Mouse (Mus musculus) thymus, postnatal 36 days (tissue): ENCODE data around the gene Lrrc49.

Source experiments
- DNase-seq, 2 experiments: peaks; one replicate each; pipeline ENCODE4 v3.0.0; 2022; ENCODE audit warnings: mixed read lengths in 2 of 2

The Lrrc49 gene

DNA sequence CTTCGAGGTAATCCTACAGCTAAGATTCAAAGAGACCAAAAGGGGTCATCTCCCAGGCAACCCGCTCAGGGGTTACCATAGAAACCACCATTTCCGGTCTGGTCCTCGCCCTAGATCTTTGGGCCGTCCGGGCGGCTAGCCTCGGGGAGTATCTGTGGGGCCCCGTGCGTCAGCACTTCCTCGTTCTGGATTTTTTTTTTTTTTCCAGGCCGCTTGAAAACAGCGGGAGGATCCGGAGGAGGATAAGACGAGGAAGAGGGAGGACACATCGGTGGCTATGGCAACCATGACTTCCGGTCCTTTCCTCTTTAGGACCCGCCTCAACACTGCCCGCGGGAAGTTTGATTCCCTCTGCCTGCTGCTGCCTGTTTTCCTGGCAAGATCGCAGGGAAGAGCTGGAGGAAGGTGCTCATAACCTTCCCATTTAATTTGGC lies at the start of gene Lrrc49:
Gene Lrrc49 (minus strand): TSS at position 268 of the 434 bp plus-strand sequence.
- peak; percentile 69 to 72 for DNase-seq

DNA sequence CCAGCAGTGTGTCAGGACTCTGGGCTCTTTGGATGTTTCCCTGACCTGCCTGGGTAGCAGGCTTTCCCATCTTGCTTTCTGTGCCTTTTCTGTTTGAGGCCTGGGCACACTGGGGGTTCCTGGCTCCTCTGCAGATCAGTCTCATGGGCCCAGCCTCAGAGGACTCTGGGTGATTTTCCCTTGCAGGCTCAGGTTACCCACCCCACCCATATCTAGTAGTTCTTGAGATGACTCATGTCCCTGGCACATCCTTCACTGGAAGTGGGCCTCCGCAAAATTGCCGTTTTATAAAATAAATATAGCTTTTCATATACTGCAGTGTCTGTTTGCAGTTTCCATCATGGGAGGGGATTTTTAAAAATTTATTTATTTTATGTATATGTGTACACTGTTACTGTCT lies 46.4 kb upstream of the Lrrc49 start:
- DNase-seq: no peak

DNA sequence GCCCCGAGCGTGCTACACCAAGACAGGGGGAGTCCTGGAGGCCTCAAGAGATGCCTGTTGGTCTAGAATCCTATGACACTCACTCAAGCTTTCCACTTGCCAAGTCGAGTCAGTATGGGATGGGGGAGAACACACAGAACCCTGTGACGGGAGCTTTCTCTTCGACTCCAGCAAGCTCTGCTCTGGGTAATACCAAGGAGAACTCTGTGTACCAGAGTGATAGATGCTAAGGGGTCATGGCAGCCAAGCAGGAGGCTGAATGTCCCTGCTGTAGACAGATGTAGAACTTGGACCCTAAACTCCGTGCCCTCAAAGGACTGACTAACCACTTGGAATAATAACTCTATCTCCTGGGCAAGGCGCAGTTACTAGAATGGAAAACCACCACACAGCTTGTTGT lies 37.0 kb upstream of the Lrrc49 start:
- DNase-seq: no peak

- DNase-seq: no peak
Measured at GRCm38 (mm10) chr9:60719687-60720086, 31.7 kb upstream of the Lrrc49 start.

DNA sequence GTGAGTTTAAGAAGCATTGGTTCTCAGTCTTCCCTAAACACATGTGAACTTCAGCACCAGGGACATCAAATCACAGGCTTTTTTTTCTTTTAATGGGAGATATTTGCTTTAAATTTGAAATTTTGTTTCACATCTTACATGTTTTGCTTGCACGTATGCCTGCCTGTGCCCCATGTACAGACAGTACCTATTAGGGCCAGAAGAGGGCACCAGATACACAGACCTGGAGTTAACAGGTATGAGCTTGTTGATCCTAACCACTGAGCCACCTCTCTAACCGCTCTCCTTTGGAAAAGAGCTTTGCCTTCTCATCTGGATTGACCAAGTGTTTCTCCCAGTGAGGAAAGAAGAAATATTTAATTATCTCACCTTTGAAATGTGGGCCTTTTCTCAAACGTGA lies 30.3 kb upstream of the Lrrc49 start:
- DNase-seq: peak; percentile 38 to 46

- no peak for DNase-seq
Measured at GRCm38 (mm10) chr9:60715828-60716227, 27.9 kb upstream of the Lrrc49 start.

DNA sequence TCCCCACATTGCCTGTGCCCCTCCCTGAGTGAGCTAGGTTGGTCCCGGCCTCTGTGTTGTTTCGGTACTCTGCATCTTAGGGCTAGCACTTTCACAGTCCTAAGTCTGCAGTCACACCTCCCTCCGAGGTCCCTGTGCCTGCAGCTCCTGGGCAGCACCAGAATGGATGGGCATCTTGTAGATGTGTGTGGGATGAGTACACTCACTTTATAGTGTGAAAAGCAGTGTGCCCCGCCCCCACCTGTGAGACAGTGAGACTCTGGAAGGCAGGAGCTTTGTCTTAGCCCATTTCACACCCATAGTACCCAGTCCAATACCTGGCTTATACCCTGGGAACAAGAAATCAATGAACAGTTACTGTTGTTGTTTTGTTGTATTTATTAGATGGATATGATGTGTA lies 27.3 kb upstream of the Lrrc49 start:
- DNase-seq: no peak

- no peak for DNase-seq
Measured at GRCm38 (mm10) chr9:60714191-60714590, 26.2 kb upstream of the Lrrc49 start.

- DNase-seq: no peak
Measured at GRCm38 (mm10) chr9:60713616-60714015, 25.7 kb upstream of the Lrrc49 start.

DNA sequence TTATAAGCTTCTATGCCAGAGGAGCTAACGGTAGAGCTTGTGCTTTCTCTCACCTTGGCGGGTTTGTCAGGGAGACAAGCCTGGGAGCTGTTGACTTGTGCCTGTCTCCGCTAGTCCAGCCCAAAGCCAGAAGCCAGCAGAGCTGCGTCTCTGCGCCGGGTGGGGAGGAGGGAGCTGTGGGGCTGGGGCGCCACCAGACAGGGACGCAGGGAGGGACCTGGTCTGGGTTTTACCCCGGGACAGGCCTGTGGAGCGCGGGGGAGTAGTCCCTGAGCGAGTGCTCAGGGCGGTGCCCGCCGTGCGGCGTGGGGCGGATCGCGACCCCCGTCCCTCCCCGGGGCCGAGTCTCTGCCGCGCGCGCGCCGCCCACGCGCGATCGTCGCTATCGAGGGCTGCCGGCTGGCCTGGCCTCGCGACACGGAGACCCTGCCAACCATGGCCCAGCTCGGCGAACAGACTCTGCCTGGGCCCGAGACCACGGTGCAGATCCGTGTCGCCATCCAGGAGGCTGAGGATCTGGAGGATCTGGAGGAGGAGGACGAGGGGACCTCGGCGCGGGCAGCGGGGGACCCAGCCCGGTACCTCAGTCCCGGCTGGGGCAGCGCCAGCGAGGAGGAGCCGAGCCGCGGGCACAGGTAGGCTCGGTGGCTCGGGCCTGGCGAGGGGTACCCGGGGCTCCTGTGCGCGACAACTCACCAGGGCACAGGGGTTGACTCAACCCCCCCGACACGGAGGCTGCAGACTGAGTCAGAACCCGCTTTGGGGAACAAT lies 25.0 kb upstream of the Lrrc49 start, which contains the start of gene Larp6:
Gene Larp6 (plus strand): TSS at position 219 of the 771 bp plus-strand sequence.
- peak in 1 of 2 experiments; percentile 10 for DNase-seq

DNA sequence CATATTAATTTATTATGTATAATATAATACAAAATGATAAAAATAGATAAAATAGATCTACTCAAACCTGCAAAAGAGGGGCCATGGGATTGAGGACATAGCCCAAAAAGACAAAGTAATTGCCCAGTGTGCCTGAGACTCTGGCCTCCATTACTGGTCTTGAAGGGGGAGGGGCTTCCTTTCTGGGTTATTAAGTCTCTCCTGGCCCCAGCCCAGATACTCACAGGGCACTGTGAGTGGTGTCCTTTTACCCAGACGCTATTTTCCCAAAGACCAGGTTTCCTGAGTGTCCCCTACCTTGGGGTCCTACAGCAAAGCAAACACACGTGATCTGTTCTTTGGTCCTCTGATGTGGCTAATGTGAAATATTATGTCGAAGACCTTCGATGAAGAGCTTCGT lies 24.1 kb upstream of the Lrrc49 start:
- DNase-seq: no peak

DNA sequence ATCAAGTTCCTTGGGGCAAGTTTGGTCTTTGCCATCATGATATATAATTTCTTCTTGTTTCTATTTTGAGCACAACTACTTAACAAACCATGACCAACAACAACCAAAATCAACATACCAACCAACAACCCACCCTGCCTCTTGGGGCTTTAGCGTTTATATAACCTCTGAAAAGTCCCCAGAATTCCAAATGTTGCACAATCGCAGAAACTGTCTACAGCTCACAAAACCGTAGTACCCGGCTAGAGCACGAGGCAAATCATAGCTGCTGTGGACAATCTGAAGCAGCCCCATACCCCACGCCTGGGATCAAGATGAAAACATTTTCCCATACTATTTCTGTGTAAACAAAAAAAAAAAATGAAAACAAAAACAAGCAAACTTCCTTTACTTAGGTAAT lies 21.8 kb upstream of the Lrrc49 start:
- no peak for DNase-seq

DNA sequence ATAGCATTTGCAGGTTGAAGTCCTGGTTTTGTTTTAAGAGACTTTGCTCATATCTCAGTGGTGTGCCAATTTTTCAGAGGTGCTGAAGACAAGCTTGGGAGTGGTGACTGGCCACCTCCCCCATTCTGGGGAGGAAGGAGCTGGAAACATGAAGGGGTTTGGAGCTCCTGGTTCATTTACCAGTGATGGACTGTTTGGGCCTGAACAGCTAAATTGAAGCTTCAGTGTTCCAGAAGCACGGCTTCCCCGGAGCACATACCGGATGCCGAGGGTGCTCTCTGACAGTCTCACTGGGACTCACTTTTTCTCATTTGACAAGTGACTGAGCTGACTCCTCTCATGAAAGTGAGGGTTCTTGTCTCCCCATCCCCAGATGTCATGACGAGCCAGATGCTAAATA lies 20.6 kb upstream of the Lrrc49 start:
- no peak for DNase-seq

DNA sequence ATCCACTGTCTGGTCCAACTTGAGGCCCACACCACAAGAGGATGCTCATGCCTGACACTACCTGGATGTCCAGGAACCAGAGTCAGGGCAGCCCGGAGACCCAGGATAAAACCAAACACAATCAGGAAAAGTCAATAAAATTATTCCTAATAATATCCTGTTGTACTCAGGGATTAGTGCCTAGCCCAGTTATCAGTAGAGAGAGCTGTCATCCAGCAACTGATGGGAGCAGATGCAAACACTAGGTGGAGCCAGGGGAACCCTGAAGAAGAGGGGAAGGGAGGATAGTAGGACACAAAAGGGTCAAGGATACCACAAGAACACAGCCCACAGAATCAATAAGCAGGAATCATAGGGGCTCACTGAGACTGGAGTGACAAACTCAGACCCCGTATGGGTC lies 19.6 kb upstream of the Lrrc49 start:
- DNase-seq: no peak

GRCm38 (mm10) chr9:60699581-60700231 lies 11.7 kb upstream of the Lrrc49 start:
- no peak for DNase-seq

- DNase-seq: no peak
Measured at GRCm38 (mm10) chr9:60696271-60696985, 8.5 kb upstream of the Lrrc49 start.

DNA sequence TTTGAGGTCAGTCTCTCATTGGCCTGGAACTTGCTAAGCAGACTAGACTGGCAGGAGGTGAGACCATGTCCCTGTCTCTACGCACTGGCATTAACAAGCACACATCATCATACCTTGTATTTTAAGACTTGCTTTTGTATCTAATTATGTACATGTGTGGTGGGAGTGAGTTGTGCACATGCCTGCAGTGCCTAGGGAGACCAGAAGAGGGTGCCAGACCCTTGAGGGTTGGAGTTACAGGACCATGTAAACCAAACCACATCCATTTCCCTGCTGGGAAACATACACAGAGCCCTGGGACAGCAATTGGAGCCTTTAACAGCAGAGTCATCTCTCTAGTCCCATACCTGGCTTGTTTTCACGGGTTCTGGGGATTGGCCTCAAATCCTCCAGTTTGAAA lies 6.0 kb upstream of the Lrrc49 start:
- DNase-seq: peak; percentile 8 to 15

DNA sequence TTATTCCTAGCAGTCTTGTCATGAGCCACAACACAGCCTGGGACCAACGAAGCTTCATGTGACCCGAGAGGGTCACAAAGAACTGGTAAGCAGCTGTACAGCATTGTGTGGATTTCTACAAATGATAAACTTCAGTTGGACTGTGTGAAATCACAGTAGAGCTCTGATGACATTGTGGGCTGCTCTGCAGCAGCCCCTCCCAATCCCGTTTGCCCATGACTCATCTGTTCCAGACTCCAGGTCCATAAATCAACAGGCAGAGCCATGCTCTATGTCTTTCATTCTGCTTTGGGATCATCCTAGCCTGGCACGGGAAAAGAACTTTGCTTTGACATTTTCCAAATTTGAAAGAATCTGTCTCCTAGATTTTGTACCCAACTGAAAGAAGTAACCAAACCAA lies 4.7 kb upstream of the Lrrc49 start:
- no peak for DNase-seq

DNA sequence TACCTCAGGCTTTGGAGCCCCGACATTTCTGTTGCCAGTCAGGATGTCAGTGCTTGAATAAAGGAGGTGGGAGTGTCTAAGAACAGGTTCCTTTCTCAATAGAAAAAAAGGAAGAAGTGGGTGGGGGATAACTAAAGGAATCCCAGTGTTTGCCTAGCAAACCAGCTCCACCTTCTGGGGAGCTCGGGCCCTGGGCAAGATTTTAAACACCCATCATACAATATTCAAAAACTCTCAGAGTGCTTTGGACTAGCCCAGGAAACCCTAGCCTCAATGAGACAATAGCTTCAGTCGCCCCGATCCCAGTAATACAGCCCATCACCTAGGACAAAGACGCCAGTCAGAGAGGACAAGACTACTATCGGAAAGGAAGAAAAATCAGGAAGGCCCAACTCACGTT lies 543 bp downstream of the Lrrc49 start:
- no peak for DNase-seq

DNA sequence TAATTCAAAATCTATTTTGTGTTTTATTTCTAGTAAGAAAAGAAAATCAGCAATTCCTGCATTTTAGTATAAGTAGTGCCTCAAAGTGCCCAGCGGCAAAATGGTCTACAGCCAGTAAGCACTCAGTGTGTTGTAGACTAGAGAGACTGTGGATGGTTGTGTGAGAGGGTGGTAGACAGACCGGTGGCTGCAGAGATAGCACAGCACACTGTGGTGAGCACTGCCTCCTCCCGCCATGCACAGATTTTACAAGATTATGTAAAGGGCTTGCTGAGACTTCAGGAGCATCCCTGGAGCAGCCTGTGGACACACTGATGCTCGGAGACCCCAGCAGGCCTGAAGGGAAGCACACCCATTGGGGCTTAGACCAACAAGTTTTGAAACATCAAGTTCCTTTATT lies 5.2 kb downstream of the Lrrc49 start:
- DNase-seq: no peak

GRCm38 (mm10) chr9:60681005-60681404 lies 7.0 kb downstream of the Lrrc49 start:
- peak in 1 of 2 experiments; percentile 7 for DNase-seq

GRCm38 (mm10) chr9:60678913-60679312 lies 9.0 kb downstream of the Lrrc49 start:
- DNase-seq: no peak

GRCm38 (mm10) chr9:60676429-60676828 lies 11.5 kb downstream of the Lrrc49 start:
- no peak for DNase-seq

GRCm38 (mm10) chr9:60674780-60675179 lies 13.2 kb downstream of the Lrrc49 start:
- no peak for DNase-seq
